Mouse (Mus musculus): Measurements from ENCODE around the gene Upf3a.
"Not testable (repeated sequence)": the region's sequence is repeated elsewhere in the genome, so short reads cannot be mapped to it uniquely, and the experiment has no call there.

Gene Upf3a

DNA sequence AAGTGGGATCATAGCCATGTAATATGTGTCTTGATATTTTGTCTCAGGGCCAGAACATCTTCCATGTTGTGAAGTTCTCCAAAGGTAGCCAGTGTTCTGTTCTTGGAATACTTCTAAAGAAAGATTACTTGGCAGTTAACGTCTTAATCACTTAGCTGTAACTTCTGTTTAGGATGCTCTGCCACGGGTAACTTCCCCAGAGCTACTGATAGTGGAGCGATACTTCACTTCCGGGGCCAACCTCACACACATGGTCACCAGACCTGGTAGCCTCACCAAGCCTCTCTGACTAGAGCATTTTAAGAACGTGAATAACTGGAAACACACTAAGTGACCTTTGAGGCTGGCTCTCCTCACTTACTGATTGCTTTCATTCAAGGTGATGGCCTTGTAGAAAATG, 14.2 kb downstream of the Upf3a start:
- Histone ChIP-seq H3K4me3 (replicated peaks; ENCODE audit: low read length) (no peak overlapping the region), H3K4me1 (replicated peaks; ENCODE audit: low read depth, low read length) (peaks cover 9% of the 10 kb centered on the region)

GRCm38 (mm10) chr8:13828598-13829172, 43.3 kb downstream of the Upf3a start:
- no peaks in the 10 kb centered on the region for H3K36me3 ChIP-seq (ENCODE audit: insufficient read depth, low read length)
- TF ChIP-seq NANOG (IDR thresholded peaks at IDR 0.05; ENCODE audit: borderline replicate concordance, low read length): no peak
- TF ChIP-seq CTCF (conservative IDR thresholded peaks at IDR 0.05; ENCODE audit: low read length): no peak
- no peak for TF ChIP-seq POU5F1 (IDR thresholded peaks at IDR 0.05; ENCODE audit: borderline replicate concordance, low read length)
- no peaks in the 10 kb centered on the region for H3K27me3 ChIP-seq (ENCODE audit: insufficient read depth, low read length)
- peaks cover 21% of the 10 kb centered on the region for H3K4me1 ChIP-seq (replicated peaks; ENCODE audit: low read depth, low read length)
- no peak overlapping the region for H3K4me3 ChIP-seq (replicated peaks; ENCODE audit: low read length)
- H3K9me3 ChIP-seq (ENCODE audit: low read length): no peaks in the 10 kb centered on the region

More for the DNA sequence above, 14.2 kb downstream of the Upf3a start:
- TF ChIP-seq CTCF (conservative IDR thresholded peaks at IDR 0.05; ENCODE audit: low read length): no peak
- TF ChIP-seq POU5F1 (IDR thresholded peaks at IDR 0.05; ENCODE audit: borderline replicate concordance, low read length): no peak
- no peak for TF ChIP-seq NANOG (IDR thresholded peaks at IDR 0.05; ENCODE audit: borderline replicate concordance, low read length)
- Histone ChIP-seq H3K36me3 (ENCODE audit: insufficient read depth, low read length) (peaks cover 47% of the 10 kb centered on the region), H3K27me3 (ENCODE audit: insufficient read depth, low read length) (0 out of 2 replicates have a peak, but pooled peaks cover 2% of the 10 kb centered on the region), H3K9me3 (ENCODE audit: low read length) (no peaks in the 10 kb centered on the region)

DNA sequence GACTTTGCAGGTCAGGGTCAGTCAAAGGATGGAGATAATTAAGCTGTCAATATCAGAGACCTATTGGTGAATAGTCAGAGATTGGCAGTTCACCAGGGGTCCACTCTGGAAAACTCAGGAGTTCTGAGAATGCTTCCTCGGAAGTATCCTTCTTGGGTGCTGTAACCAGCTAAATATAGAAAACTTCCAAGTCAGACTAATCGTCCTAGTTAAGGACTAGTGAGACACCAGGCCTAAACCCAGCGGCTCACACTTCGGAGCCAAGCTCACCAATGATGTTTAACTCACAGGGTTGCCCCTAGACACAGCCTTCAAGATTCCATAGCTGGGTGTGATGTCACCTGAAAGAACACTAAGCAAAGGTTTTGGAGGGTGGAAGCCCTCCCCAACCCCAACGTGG, 52.9 kb downstream of the Upf3a start, which contains the start of gene AF366264:
Gene AF366264, minus strand, starts transcription at position 101 of the 400 bp plus-strand sequence.
- not testable (repeated sequence) for H3K9me3 ChIP-seq (ENCODE audit: low read length); H3K27me3 ChIP-seq (ENCODE audit: insufficient read depth, low read length); H3K36me3 ChIP-seq (ENCODE audit: insufficient read depth, low read length); H3K4me1 ChIP-seq (replicated peaks; ENCODE audit: low read depth, low read length); H3K4me3 ChIP-seq (replicated peaks; ENCODE audit: low read length)

GRCm38 (mm10) chr8:13843286-13843685, 57.9 kb downstream of the Upf3a start:
- not testable (repeated sequence) for H3K36me3 ChIP-seq (ENCODE audit: insufficient read depth, low read length); H3K4me3 ChIP-seq (replicated peaks; ENCODE audit: low read length); H3K4me1 ChIP-seq (replicated peaks; ENCODE audit: low read depth, low read length); H3K27me3 ChIP-seq (ENCODE audit: insufficient read depth, low read length)
- H3K9me3 ChIP-seq (ENCODE audit: low read length): peaks cover 30% of the 10 kb centered on the region
